Comparison of ENCODE assay signal across 18 mouse cellular contexts in genomic region chr3:103206393-103206792, GRCm38 (mm10). TPM values are rescaled to one million over a fixed set of nuclear protein-coding genes. Genes with fewer than 3 reads are reported as not detected.
A peak's percentile ranks its signal among the peaks of the same experiment; 100 is the strongest.
DNase-seq lines count a peak whose midpoint lies in the region; ATAC-seq and TF ChIP-seq lines count a peak whose summit lies in the region.
"Had no signal": no experiment of that assay in that cellular context is flagged by ENCODE, and none has a peak within 500 bp of the region (broad histone marks: within the 10 kb centered on the region; RNA-seq: fewer than 3 reads in every experiment).

No protein-coding gene starts in this region.

- TF ChIP-seq POLR2A in liver, adult 2 months (IDR thresholded peaks at IDR 0.05; ENCODE audit: extremely low read depth, insufficient read depth, low read length), result no peak

- H3K27me3 ChIP-seq in liver, adult 2 months (ENCODE audit: control insufficient read depth, insufficient read depth, low read length), result no peaks in the 10 kb centered on the region
- no peaks in the 10 kb centered on the region for H3K27me3 ChIP-seq in hindbrain, embryonic 13.5 days
- H3K27me3 ChIP-seq: embryonic facial prominence, embryonic 15.5 days; hindbrain, embryonic 12.5 days; kidney, embryonic 15.5 days; limb, embryonic 15.5 days had no signal

- no peaks in the 10 kb centered on the region for H3K36me3 ChIP-seq in liver, adult 2 months (ENCODE audit: control insufficient read depth, insufficient read depth, low read length)
- no peaks in the 10 kb centered on the region for H3K36me3 ChIP-seq in hindbrain, embryonic 13.5 days
- H3K36me3 ChIP-seq: embryonic facial prominence, embryonic 15.5 days; hindbrain, embryonic 12.5 days; kidney, embryonic 15.5 days; limb, embryonic 15.5 days had no signal

- WGBS in liver, adult 2 months, result 79% methylated on average over 6 of the region's 6 CpGs
- WGBS in hindbrain, embryonic 13.5 days, result 94% methylated on average over 6 of the region's 6 CpGs

- H3K79me2 ChIP-seq in liver, adult 2 months (ENCODE audit: control insufficient read depth, insufficient read depth, low read length), result no peaks in the 10 kb centered on the region

- TF ChIP-seq CTCF in liver, adult 2 months (IDR thresholded peaks at IDR 0.05; ENCODE audit: low read depth, low read length), result no peak

- no peaks in the 10 kb centered on the region; the same call in 1 of the 2 replicates for H3K4me1 ChIP-seq in liver, adult 2 months (ENCODE audit: control insufficient read depth, insufficient read depth, low read length)
- H3K4me1 ChIP-seq in hindbrain, embryonic 13.5 days (replicated peaks), result no peaks in the 10 kb centered on the region
- H3K4me1 ChIP-seq: embryonic facial prominence, embryonic 15.5 days; hindbrain, embryonic 12.5 days; kidney, embryonic 15.5 days; limb, embryonic 15.5 days had no signal

- no peak overlapping the region for H3K4me2 ChIP-seq in hindbrain, embryonic 13.5 days
- H3K4me2 ChIP-seq: embryonic facial prominence, embryonic 15.5 days; hindbrain, embryonic 12.5 days; kidney, embryonic 15.5 days; limb, embryonic 15.5 days; midbrain, embryonic 11.5 days had no signal

- peak; percentile 51 for DNase-seq in liver, adult 2 months (ENCODE audit: extremely low read depth, low read depth, low spot score)
- DNase-seq in liver, result no peak
- DNase-seq in CD8-positive naive resting alpha-beta T cell, adult 2 months (ENCODE audit: low read depth in 2 of 2, low spot score in 2 of 2), result peak; percentile 15 to 36
- peak; percentile 68 to 70 for DNase-seq in natural killer cell, adult 2 months (ENCODE audit: low spot score in 2 of 2)
- DNase-seq in urinary bladder, postnatal 36 days (ENCODE audit: low spot score in 2 of 2), result no peak
- DNase-seq in c-Kit-positive CD71-positive TER-119-positive erythroid progenitor cells, embryonic 14.5 days (ENCODE audit: low spot score), result no peak
- DNase-seq: adrenal gland, postnatal 10 days; cerebellum, adult 9-11 months; gastrocnemius, postnatal 36 days; thymus, postnatal 36 days had no signal

- ATAC-seq in granulocyte monocyte progenitor cell, adult 5-6 weeks (replicated peaks; ENCODE audit: poor library complexity, severe bottlenecking), result peak; percentile 95
- ATAC-seq in hindbrain, embryonic 13.5 days (ENCODE audit: low FRiP score), result no peak
- ATAC-seq: forebrain, embryonic 16.5 days had no signal

- no peak overlapping the region for H3K9ac ChIP-seq in liver, adult 2 months (ENCODE audit: low read depth, low read length)
- no peak overlapping the region for H3K9ac ChIP-seq in hindbrain, embryonic 13.5 days
- H3K9ac ChIP-seq: embryonic facial prominence, embryonic 15.5 days; hindbrain, embryonic 12.5 days; kidney, embryonic 15.5 days; limb, embryonic 15.5 days had no signal

- no peak overlapping the region for H3K4me3 ChIP-seq in liver, adult 2 months (ENCODE audit: insufficient read depth, low read depth, low read length)
- H3K4me3 ChIP-seq in hindbrain, embryonic 13.5 days, result no peak overlapping the region
- H3K4me3 ChIP-seq: embryonic facial prominence, embryonic 15.5 days; hindbrain, embryonic 12.5 days; kidney, embryonic 15.5 days; limb, embryonic 15.5 days had no signal

- no peaks in the 10 kb centered on the region for H3K9me3 ChIP-seq in hindbrain, embryonic 13.5 days
- H3K9me3 ChIP-seq: embryonic facial prominence, embryonic 15.5 days; hindbrain, embryonic 12.5 days; limb, embryonic 15.5 days had no signal

- no peak overlapping the region for H3K27ac ChIP-seq in liver, adult 2 months (replicated peaks; ENCODE audit: insufficient read depth, low read depth, low read length)
- no peak overlapping the region for H3K27ac ChIP-seq in hindbrain, embryonic 13.5 days
- H3K27ac ChIP-seq: embryonic facial prominence, embryonic 15.5 days; hindbrain, embryonic 12.5 days; kidney, embryonic 15.5 days; limb, embryonic 15.5 days had no signal

RNA-seq across cellular contexts. Expression of gene Bcas2, which starts 34.9 kb away (rescaled TPM):
- 28.3 and 28.7 TPM in 2 replicates for total RNA-seq in liver, adult 2 months (2014; rRNA removed)
- polyA plus RNA-seq in liver, adult 2 months (2012; rRNA removed), result 13.4 and 15.9 TPM in 2 replicates
- 89.9 and 107 TPM in 2 replicates for total RNA-seq in granulocyte monocyte progenitor cell, adult 5-6 weeks (2014; fragmentation: Nextera tagmentation)
- total RNA-seq in granulocyte monocyte progenitor cell, adult 5-6 weeks (2017), result 136 and 172 TPM in 2 replicates
- polyA plus RNA-seq in hindbrain, embryonic 13.5 days (2015; fragmentation: Nextera tagmentation; extraction: Ambion mirVana), result 233 and 236 TPM in 2 replicates

Comparison
In these comparisons a context has a peak if more than half of its experiments do, and no peak if none do; other contexts are left out.
1. DNase-seq: peak in liver, adult 2 months (single experiment), CD8-positive naive resting alpha-beta T cell, adult 2 months (2 of 2) and natural killer cell, adult 2 months (2 of 2); none in liver (single experiment), urinary bladder, postnatal 36 days (0 of 2) and c-Kit-positive CD71-positive TER-119-positive erythroid progenitor cells, embryonic 14.5 days (single experiment).